Mouse (Mus musculus) fat pad, adult 2 months (tissue): Measurements from ENCODE around the gene Clpp.

Experiments used
- DNase-seq: peaks from one replicate; pipeline ENCODE4 v3.0.0-alpha.2; 2011; ENCODE audit warnings: low read depth, low spot score; ENCODE audit errors: extremely low read depth

Gene Clpp

DNA sequence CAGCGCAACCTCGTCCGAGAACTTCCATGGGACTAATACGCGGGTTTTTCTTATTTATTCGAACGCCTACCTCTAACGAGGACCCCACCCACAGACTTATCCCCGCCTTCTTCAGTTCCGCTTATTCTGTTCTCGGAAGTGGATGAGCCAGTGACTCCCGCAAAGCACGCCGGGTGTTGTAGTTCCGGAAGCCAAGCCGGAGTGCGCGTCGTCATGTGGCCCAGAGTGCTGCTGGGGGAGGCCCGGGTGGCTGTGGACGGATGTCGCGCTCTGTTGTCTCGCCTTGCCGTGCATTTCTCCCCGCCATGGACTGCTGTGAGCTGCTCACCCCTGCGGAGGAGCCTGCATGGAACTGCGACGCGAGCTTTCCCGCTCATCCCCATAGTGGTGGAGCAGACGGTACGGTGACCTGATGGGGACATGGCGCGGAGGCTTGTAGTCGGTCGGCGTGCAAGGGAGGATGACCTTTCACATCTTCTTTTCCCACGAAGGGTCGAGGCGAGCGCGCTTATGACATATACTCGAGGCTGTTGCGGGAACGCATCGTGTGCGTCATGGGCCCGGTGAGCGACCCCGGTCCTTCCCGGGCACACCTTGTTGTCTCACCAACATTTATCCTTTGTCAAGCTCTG is at the start of gene Clpp:
Gene Clpp (plus strand): TSS at position 191 of the 632 bp plus-strand sequence.
- DNase-seq = peak; percentile 74

DNA sequence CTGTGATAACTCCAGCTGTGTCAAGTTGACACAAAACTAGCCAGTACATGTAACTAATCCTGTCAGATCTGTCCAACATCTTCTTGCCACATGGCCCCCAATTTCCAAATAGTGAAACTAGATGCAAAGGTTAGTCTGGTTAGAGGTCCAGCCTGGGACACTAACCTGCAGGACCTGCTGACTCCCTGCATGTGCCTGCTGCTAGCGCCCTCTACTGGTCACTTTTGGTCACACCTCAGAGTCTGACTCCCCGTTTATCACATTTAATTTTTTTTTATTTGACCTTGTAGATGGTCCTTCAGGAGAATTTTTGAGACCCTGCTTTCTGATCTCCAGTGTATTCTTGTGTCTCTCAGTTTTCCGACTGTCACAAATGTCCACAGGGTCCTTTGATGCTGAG is 39.2 kb upstream of the Clpp start:
- DNase-seq = peak; percentile 37

DNA sequence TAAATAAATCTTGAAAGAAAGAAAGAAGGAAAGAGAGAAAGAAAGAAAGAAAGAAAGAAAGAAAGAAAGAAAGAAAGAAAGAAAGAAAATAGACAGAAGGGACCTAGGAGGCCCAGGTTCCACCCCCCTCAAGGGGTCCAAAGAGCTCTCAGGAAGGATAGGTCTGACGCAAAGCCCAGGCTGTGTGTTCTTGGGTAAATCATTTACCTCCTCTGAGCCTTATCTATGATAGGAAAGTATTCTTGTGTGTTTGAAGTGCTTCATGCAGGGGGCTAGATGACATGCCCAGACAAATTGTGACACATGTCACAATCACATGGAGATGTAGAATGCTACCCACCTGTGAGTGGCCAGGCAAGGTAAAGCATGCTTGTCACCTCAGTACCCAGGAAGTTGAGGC is 37.5 kb upstream of the Clpp start:
- DNase-seq = no peak

DNA sequence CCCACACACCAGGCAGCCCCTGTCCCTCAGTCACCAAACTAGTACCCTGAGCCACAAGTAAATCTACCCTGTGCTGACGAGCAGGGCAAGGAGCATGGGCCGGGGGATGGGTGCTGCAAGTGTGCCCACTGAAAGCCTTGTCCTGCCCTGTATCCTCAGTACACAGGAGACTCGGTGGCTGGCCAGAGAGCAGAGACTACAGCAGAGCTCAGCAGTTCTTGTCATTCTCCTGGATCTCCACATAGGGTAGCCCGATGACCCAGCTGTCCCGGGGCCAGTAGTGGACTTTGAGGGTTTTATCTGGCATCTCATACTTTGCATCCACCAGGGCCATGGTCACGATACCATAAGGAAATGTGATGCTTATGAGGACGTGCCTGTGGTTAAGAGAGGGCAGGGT is 35.2 kb upstream of the Clpp start:
- DNase-seq = no peak

DNA sequence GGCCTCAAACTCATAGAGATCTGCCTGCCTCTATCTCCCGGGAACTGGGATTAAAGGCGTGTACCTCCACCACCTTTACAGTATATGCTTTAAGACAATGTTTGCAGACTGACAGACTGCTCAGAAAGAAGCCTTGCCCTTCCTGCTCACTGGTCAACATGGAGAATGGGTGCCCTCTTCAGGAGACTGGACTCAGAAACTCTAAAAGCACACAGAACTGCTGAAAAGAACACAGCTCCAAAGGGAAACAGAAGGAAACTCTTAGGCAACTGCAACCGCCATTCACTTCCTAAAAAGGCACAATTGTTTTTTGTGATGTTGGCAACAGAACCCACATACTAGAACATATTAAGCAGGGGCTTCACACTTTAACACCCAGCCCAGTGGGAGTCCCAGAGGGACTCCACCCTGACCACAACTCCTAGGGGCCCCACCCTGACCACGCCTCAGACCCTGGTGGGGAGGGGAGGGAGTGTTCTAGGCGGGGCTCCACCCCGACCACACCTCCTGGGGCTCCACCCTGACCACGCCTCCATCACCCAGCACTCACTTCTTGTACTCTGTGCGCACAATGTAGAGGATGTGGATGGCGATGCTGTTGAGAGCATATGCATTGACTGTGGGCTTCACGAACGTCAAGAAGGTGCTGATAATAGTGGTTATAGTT is 32.2 kb upstream of the Clpp start:
- no peak for DNase-seq

DNA sequence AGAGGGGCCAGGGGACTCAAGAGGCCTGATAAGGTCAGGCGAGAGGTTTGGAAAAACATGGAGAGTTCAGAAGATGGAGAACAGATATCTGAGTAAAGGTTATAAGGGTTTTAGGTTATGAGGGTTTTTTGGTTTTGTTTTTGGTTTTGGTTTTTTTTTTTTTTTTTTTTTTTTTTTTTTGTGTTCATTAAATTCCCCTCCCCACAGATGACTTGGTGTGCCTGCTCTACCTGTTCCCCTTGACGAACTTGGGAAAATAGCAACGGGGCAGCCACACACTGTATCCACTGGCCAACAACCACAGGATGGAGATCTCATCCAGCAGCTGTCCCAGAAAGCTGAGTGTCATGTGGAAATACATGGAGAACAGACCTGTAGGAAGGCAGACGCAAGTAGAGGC is 31.4 kb upstream of the Clpp start:
- no peak for DNase-seq

DNA sequence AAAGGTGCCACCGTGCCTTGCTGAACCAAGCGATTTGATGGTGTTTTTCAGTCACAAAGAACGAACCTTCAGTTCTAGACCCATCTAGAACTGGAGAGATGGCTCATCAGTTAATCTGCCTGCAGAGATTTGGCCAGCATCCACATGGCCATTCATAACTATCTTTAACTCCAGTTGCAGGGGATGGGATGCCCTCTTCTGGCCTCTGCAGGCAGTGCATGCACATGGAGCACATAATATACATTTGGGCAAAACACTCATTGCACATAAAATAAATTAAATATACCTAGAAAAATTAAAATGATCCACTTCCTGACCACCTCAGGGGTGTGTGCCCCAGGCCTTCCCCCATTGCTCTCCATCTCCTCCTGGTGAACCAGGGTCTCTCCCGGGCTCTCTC is 28.2 kb upstream of the Clpp start:
- no peak for DNase-seq

DNA sequence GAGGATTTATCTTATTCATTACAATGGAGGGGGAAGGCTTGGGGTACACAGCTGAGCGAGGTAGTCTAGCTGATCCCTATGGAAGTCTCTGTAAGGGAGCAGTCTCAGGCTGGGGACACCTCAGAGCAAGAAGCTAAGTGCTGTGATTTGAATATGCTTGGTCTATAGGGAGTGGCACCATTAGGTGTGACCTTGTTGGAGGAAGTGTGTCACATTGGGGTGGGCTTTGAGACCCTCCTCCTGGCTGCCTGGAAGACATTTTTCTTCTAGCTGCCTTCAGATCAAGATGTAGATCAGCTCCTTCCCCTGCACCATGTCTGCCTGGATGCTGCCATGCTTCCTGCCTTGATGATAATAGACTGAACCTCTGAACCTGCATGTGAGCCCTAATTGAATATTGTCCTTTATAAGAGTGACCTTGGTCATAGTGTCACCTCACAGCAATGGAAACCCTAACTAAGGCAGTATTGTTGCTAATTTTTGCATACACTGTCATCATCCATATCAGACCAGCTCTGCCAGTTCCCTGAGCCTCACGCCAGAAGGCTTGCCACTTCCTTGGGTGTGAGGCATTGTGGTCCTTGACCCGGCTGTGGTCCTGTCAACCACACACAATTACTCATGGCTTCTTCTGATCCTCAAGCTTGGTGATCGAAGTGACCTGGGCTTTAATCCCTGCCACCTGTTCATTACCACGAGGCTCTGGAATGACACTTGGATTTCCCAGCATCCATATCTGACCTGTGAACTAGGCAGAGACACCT is 27.3 kb upstream of the Clpp start:
- DNase-seq = no peak

DNA sequence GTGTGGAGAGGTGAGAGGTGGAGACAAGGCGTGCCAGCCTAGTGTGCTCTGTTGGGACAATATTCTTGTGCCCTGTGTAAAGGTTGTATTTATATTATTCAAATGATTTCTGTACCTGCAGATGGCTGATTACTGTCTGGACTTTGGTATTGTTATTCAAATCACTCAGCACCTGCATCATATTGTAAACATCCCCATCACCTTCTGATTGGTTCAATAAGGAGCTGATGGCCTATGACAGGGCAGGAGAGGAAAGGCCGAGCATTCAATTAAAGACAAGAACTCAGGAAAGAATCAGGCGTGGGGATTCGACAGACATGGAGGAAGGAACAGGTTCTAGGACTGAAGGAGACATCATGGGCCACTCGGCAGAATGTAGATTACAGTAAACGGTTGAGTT is 26.5 kb upstream of the Clpp start:
- no peak for DNase-seq

DNA sequence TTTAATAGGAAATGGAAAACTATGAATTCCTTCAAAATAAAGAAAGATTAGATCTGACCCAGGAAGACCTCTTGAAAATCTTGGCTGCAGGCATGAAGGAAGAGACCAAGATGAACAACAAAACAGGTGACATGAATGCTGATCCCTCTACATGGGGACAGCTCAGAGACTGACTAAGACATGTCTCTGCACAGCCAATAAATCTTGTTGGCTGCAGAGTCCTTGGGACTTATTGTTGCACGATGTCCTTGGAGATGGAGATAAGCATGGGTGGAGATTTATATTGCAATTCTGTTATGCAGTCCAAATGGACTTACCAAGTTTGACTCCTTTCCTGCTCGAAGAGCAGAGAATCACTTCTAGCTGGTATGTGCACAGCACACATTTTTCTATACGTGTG is 20.8 kb upstream of the Clpp start:
- no peak for DNase-seq

DNA sequence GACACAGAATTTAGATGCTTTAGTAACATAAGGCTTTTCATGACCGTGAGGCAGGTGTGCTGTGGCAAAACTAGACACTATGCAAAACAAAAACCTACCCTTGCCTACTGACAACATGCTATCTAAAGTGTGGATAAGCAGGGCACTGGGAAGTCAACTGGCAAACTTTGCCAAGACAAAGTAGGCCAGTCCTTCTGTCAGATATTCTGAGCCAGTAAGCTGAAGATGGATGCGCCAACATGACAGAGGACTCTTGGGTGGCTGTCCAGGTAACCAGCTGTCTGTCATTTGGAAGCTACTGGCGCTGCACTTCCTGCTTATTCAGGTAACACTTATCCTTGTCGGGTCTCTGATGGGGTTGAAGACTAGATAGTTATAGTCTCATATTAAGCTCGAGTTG is 20.0 kb upstream of the Clpp start:
- DNase-seq = no peak

DNA sequence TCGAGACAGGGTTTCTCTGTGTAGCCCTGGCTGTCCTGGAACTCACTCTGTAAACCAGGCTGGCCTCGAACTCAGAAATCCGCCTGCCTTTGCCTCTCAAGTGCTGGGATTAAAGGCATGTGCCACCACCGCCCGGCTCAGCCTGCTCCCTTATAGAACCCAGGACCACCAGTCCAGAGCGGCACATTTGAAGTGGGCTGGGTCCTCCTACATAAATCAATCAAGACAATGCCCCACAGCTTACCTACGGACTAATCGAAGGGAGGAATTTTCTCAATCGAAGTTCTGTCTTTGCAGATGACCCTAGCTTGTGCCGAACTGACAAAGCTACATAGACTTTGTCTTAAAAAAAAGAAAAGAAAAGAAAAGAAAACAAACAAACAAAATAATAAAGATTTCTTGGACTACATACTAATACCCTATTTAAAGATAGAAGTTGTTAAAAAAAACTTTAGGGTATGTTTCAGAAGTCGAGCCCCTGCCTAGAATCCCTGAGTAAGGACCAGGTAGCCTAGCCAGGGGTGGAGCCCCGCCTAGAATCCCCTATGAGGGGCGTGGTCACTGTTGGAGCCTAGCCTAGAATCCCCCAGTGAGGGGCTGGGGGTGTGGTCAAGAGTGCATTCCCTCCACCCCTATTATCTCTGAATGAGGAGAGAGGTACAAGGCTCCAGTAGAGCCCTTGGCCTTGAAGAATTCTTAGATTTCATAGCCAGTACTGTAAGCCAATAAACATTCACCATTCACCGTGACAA is 16.0 kb upstream of the Clpp start:
- no peak for DNase-seq

DNA sequence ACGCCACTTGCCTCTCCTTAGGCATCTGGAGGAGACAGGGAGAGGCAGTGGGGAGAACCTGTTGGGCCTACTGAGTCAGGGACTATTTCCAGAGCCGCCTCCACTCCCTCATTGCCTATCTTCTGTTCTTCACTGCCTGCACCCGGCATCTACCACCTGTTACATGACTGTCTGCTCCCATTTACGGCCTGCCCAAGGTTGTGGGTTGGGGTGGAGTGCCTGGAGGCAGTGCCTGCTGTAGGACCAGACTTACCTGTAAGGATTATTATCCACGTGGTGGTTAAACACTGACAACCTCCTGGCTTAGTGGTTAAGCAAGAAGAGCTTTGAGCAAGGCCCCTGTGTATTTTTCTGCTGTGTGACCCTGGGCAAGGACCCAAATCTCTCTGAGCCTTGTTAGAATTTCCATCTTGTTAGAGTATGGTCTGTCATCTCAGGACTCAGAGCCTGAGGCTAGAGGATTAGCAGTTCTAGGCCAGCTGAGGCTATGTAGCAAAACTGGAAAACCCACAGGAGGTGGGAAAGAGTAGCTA is 15.3 kb upstream of the Clpp start:
- DNase-seq = peak; percentile 95

DNA sequence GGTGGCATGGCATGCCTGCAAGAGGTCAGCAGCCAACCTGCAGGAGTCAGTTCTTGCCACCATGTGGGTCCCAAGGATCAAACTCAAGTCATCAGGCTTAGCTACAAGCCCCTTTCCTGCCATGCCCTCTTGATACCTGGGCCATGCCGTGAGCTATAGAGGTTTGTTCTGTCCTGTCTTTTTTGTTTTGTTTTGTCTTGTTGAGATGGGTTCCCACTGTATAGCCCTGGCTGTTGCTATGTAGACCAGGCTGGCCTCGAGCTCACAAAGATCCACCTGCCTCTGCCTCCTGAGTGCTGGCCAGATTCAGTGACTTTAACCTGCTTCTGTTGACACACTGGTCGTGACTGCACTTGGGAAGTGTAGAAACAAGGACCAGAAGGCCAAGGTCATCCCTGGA is 14.7 kb upstream of the Clpp start:
- DNase-seq = no peak

DNA sequence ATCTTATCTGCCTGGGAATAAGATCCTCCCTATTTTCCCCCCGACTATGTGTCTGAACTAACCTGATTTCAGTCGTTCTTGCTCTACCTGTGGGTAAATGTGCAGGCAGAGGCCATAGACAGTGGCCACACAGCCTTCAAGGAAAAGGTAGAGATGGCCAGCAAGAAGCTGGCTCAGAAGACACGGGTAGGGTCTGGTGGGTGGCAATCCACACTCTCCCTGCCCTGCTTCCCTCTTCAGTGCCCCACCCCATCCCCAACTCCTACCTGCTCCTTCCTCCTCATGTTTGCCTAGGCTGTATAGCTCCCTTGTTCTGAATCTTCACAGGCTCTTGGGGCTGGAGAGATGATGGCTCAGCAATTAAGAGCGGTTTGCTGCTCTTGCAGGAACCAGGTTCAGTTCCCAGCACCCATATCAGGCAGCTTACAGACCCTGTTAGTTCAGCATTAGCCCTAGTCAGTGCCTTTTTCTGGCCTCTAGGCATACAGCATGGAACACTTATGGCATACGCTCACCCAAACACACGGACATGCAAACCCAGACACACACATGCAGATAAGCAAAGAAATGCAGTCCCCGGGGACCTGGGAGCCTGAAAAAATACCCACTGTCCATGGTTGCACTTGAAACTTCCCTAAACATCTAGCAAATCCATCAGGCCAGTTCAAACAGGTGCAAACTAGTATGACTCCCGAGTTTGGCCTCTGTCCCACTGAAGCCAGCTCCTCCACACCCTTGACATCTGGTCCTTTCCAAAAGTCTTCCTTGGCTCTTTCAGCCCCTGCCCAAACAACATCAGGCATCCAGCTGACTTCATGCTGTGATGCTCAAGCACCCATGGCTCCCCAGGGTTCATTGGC is 13.3 kb upstream of the Clpp start:
- no peak for DNase-seq

DNA sequence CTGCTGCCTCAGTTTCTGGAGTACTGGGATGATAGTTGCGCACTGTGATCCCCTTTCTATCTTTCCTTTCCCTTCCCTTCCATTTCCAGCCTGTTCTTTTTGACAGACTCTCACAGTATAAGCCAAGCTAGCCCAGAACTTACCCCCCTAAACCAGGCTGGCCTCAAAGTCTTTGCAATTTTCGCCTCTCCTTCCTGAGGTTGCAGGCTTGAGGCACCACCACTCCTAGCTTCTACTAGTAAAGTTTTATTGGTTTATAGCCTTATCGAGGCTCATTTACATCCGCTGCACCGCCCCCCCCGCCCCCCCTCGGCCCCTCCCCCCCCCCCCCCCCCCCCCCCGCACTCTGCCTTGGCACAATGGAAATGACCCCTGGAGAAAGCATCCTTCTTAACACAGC is 10.6 kb upstream of the Clpp start:
- DNase-seq = no peak

DNA sequence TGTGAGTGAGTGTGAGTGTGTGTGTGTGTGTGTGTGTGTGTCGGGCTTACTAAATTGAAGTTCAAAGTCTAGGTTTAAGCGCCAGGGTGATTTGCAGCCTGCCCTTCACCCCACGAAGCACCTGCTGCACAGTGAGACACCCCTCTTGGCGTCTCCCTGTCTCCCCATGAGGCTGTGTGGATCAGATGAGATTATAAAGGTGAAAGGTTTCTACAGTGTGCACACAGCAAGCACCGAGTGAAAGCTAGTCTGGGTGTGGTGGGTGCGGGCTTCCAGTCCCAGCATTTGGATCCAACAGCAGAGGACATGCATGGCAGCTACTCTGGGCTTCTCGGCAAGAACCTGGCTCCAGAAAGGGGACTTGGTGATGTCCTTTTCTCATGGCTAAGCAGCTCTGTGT is 9.1 kb upstream of the Clpp start:
- DNase-seq = no peak

DNA sequence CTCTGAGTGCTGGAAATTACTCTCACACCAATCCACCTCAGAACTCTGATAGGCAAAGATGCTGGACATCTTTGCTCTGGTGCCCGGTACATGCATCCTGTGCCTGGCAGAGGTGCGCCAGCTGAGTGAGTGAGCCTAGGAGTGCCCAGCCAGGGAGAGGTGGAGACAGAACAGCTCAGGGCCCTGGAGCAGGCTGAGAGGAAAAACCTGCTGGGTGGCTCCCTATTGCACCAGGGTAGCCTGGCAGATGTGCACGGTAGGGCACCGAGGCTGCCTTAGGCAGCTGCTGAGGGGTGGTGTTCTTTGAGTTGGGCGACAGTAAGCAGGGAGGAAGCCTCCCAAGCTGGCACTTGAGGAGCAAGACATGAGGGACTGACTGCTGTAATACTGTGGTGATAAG is 8.1 kb upstream of the Clpp start, which contains the start of gene Acer1:
Gene Acer1 (minus strand): TSS at position 114 of the 400 bp plus-strand sequence.
- DNase-seq = peak; percentile 54

DNA sequence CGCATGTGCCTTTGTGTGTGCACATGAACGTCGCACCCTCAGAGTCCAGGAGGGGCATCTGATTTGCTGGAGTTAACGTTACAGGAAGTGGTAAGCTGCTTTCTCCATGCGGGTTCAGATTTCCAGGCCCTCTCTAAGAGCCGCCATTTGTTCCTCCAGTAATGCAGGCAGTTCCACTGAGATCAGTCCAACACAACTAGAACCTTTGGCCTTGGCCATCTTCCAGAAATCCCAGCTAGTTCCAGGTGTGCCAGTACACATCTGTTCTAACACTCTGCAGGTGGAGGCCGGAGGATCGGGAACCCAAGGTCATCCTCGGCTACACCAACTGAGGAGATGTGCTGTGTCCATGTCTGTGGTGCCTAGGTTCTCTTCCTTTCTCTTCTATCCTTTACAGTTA is 5.2 kb upstream of the Clpp start:
- DNase-seq = no peak

DNA sequence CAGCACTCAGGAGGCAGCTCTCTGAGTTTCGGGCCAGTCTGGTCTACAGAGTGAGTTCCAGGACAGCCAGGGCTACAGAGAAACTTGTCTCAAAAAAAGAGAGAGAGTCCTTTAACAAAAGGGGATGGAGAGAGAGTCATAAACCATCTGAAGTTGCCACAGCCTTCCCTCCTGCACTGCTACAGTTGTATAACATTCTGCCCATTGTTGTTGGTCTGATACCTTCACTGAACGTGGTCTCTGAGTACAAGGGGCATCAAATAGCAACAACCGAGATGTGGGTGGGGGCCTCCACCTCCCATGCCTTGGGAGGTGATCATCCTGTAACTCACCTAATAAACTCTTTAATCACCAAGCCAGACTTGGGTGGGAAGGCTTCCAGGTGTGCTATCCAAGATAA is 4.4 kb upstream of the Clpp start:
- no peak for DNase-seq
